Mouse (Mus musculus): Measurements from ENCODE around the gene Ap5z1. TPM values are rescaled to one million over a fixed set of nuclear protein-coding genes. Genes with fewer than 3 reads are reported as not detected.

Ap5z1 gene
- polyA plus RNA-seq, 1 experiment from 2014 or later, result 11.8 TPM

- Histone ChIP-seq H3K27me3 (no peaks in the 10 kb centered on the region), H3K4me1 (peaks cover 17% of the 10 kb centered on the region), H3K9ac (no peak overlapping the region), H3K27ac (replicated peaks) (no peak overlapping the region), H3K36me3 (peaks cover 12% of the 10 kb centered on the region), H3K4me2 (replicated peaks) (no peak overlapping the region), H3K4me3 (replicated peaks) (no peak overlapping the region), H3K9me3 (replicated peaks) (no peaks in the 10 kb centered on the region)
- WGBS, result 66% methylated on average over 7 of the region's 7 CpGs
- ATAC-seq (ENCODE audit: insufficient number of reproducible peaks, low FRiP score, low TSS enrichment, low read depth), result no peak
These were observed 11.9 kb downstream of the Ap5z1 start for GRCm38 (mm10) chr5:142475669-142476068.

- no peak for ATAC-seq (ENCODE audit: insufficient number of reproducible peaks, low FRiP score, low TSS enrichment, low read depth)
- H3K27ac ChIP-seq (replicated peaks), result no peak overlapping the region
- 81% methylated on average over 12 of the region's 12 CpGs for WGBS
- no peaks in the 10 kb centered on the region for H3K27me3 ChIP-seq
- peaks cover 26% of the 10 kb centered on the region for H3K4me1 ChIP-seq
- H3K9ac ChIP-seq, result no peak overlapping the region
- H3K4me3 ChIP-seq (replicated peaks), result no peak overlapping the region
- H3K9me3 ChIP-seq (replicated peaks), result no peaks in the 10 kb centered on the region
- H3K4me2 ChIP-seq (replicated peaks), result no peak overlapping the region
- H3K36me3 ChIP-seq, result peaks cover 7% of the 10 kb centered on the region
These were observed 13.6 kb downstream of the Ap5z1 start for GRCm38 (mm10) chr5:142477346-142477745.

GRCm38 (mm10) chr5:142477866-142478615 is 14.3 kb downstream of the Ap5z1 start:
- no peak overlapping the region for H3K27ac ChIP-seq (replicated peaks)
- 87% methylated on average over 5 of the region's 5 CpGs for WGBS
- H3K9me3 ChIP-seq (replicated peaks), result no peaks in the 10 kb centered on the region

DNA sequence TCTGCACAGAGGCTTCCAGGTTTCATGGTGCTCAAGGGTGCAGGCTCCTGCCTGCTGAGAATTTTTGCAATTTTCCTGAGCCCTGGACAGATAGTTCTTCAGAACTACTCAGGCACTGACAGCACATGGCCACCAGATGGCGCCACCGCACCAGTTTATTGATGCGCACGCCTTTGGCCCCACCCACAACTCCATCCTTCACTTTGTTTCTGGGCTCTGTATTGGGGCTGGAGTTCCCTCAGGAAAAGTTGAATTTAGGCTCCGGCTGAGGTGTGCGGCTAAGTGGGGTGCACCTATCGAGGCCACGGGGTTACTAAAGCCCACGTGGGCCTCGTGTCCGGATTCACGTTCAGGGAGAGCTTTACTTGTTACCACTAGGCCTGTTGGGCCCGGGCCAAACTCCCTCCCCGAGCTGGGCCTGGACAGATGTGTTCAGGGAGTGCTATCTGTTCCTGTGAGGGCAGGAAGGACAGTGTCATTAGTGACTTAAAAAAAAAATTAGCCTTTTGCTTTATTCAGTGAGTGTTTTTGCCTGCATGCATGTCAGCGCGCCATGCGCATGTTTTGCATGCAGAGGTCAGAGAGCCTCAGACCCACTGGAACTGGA is 15.2 kb downstream of the Ap5z1 start:
- H3K4me3 ChIP-seq (replicated peaks), result peak overlapping the region; percentile 20; the same call in 1 of the 2 replicates
- no peaks in the 10 kb centered on the region for H3K9me3 ChIP-seq (replicated peaks)
- H3K4me1 ChIP-seq, result peaks cover 26% of the 10 kb centered on the region
- 28% methylated on average over 17 of the region's 17 CpGs for WGBS
- H3K27me3 ChIP-seq, result no peaks in the 10 kb centered on the region
- H3K36me3 ChIP-seq, result peaks cover 5% of the 10 kb centered on the region; the same call in 1 of the 2 replicates
- no peak for ATAC-seq (ENCODE audit: insufficient number of reproducible peaks, low FRiP score, low TSS enrichment, low read depth)
- H3K4me2 ChIP-seq (replicated peaks), result peak overlapping the region; percentile 44
- H3K9ac ChIP-seq, result no peak overlapping the region
- H3K27ac ChIP-seq (replicated peaks), result peak overlapping the region; percentile 55; the same call in 1 of the 2 replicates

More at GRCm38 (mm10) chr5:142477866-142478615, 14.3 kb downstream of the Ap5z1 start:
- peaks cover 26% of the 10 kb centered on the region for H3K4me1 ChIP-seq
- H3K9ac ChIP-seq, result no peak overlapping the region
- H3K4me3 ChIP-seq (replicated peaks), result no peak overlapping the region
- peaks cover 5% of the 10 kb centered on the region; the same call in 1 of the 2 replicates for H3K36me3 ChIP-seq
- no peaks in the 10 kb centered on the region for H3K27me3 ChIP-seq
- no peak overlapping the region for H3K4me2 ChIP-seq (replicated peaks)
- ATAC-seq (ENCODE audit: insufficient number of reproducible peaks, low FRiP score, low TSS enrichment, low read depth), result no peak

GRCm38 (mm10) chr5:142482512-142482911 is 18.8 kb downstream of the Ap5z1 start:
- Histone ChIP-seq H3K27me3 (no peaks in the 10 kb centered on the region), H3K4me3 (replicated peaks) (no peak overlapping the region), H3K27ac (replicated peaks) (no peak overlapping the region), H3K9ac (no peak overlapping the region), H3K36me3 (no peaks in the 10 kb centered on the region), H3K4me2 (replicated peaks) (no peak overlapping the region), H3K4me1 (peaks cover 26% of the 10 kb centered on the region), H3K9me3 (replicated peaks) (no peaks in the 10 kb centered on the region)
- ATAC-seq (ENCODE audit: insufficient number of reproducible peaks, low FRiP score, low TSS enrichment, low read depth), result no peak
- 69% methylated on average over 2 of the region's 2 CpGs for WGBS

- Histone ChIP-seq H3K4me3 (replicated peaks) (no peak overlapping the region), H3K4me1 (peaks cover 25% of the 10 kb centered on the region), H3K27ac (replicated peaks) (no peak overlapping the region), H3K4me2 (replicated peaks) (no peak overlapping the region), H3K27me3 (no peaks in the 10 kb centered on the region), H3K36me3 (no peaks in the 10 kb centered on the region), H3K9me3 (replicated peaks) (no peaks in the 10 kb centered on the region), H3K9ac (no peak overlapping the region)
- 92% methylated on average over 5 of the region's 5 CpGs for WGBS
- no peak for ATAC-seq (ENCODE audit: insufficient number of reproducible peaks, low FRiP score, low TSS enrichment, low read depth)
These were observed 19.8 kb downstream of the Ap5z1 start for GRCm38 (mm10) chr5:142483581-142483980.

DNA sequence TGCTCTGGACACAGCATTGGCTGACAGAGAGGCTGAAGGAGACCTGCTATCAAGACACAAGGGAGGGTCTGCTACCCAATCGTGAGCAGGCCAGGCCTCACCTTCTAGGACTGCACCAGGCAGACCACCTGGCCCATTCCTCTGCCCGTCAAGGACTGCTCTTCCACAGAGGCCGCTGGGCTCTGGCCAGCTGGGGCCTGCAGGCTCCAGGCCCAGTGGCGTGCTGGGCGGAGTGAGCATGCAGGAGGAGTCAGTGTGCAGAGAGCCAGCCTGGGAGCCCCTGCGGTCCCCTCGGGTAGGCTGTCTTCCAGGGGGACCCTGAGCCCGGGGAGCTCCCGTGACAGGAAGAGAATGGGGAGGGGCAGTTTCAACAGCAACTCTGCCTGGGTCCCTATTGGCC is 22.9 kb downstream of the Ap5z1 start:
- H3K27me3 ChIP-seq, result no peaks in the 10 kb centered on the region
- 57% methylated on average over 9 of the region's 9 CpGs for WGBS
- no peaks in the 10 kb centered on the region for H3K36me3 ChIP-seq
- H3K4me1 ChIP-seq, result 0 out of 2 replicates have a peak, but pooled peaks cover 3% of the 10 kb centered on the region
- peak; percentile 9; the same call in 1 of the 2 replicates for ATAC-seq (ENCODE audit: insufficient number of reproducible peaks, low FRiP score, low TSS enrichment, low read depth)
- H3K4me2 ChIP-seq (replicated peaks), result no peak overlapping the region
- H3K9ac ChIP-seq, result no peak overlapping the region
- no peak overlapping the region for H3K27ac ChIP-seq (replicated peaks)
- no peak overlapping the region for H3K4me3 ChIP-seq (replicated peaks)
- no peaks in the 10 kb centered on the region for H3K9me3 ChIP-seq (replicated peaks)

- Histone ChIP-seq H3K4me1 (no peaks in the 10 kb centered on the region), H3K9ac (no peak overlapping the region), H3K27me3 (no peaks in the 10 kb centered on the region), H3K36me3 (no peaks in the 10 kb centered on the region), H3K27ac (replicated peaks) (no peak overlapping the region), H3K9me3 (replicated peaks) (no peaks in the 10 kb centered on the region), H3K4me2 (replicated peaks) (no peak overlapping the region), H3K4me3 (replicated peaks) (no peak overlapping the region)
- WGBS, result 57% methylated on average over 9 of the region's 9 CpGs
- no peak for ATAC-seq (ENCODE audit: insufficient number of reproducible peaks, low FRiP score, low TSS enrichment, low read depth)
These were observed 26.4 kb downstream of the Ap5z1 start for GRCm38 (mm10) chr5:142489955-142490707.

DNA sequence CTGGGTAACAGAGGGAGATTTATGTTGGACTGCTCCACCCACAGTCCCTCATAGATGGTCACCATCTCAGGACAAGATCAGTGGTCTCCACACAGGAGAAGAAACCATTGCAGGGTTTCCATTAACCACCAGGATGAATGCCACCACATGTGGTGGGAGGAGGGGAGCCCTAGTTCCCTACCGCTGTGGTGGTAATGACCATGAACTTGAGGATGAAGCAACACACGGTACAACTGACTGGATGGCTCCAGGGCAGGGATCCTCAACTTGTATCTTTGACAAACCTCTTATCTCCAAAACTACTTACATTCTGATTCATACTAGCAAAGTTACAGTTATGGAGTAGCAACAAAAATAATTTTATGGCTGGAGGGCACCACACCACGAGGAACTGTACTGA is 29.6 kb downstream of the Ap5z1 start:
- H3K9me3 ChIP-seq (replicated peaks), result no peaks in the 10 kb centered on the region
- H3K4me1 ChIP-seq, result no peaks in the 10 kb centered on the region
- no peak overlapping the region for H3K4me3 ChIP-seq (replicated peaks)
- no peak overlapping the region for H3K27ac ChIP-seq (replicated peaks)
- no peak overlapping the region for H3K9ac ChIP-seq
- no peaks in the 10 kb centered on the region for H3K36me3 ChIP-seq
- ATAC-seq (ENCODE audit: insufficient number of reproducible peaks, low FRiP score, low TSS enrichment, low read depth), result no peak
- no peaks in the 10 kb centered on the region for H3K27me3 ChIP-seq
- WGBS, result 59% methylated on average over 3 of the region's 3 CpGs
- H3K4me2 ChIP-seq (replicated peaks), result no peak overlapping the region

DNA sequence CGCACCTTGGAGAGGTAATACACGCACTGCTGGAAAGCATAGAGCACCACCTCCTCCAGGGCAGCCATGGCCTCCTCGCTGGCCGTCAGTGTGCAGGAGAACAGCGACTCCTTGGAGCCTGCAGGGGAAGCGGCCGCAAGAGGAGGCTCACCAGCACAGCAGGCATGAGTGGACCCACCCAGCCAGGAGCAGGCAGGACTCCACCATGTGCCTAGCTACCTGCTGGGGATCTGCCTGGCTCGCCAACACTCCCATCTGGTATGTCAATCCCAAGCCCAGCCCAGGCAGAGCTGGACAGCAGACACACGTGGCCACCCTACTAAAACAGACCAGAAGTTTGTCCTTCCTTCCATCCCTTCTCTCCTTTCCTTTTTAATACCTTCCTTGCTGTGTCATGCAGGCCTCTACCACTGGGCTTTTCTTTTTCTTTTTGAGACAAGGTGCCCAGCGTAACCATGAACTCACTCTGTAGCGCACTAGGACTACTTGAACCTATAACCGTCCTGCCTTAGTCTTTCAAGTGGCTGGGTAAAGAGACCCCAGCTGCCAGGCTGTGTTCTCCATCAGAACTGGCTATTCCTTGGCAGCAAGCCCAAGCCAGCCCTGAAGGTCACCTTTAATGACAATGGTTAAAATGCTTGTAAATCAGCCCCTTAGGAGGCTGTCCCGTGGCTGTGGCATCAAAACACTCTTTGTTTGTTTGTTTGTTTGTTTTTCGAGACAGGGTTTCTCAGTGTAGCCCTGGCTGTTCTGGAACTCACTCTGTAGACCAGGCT is 31.8 kb downstream of the Ap5z1 start:
- no peak for ATAC-seq (ENCODE audit: insufficient number of reproducible peaks, low FRiP score, low TSS enrichment, low read depth)
- no peak overlapping the region for H3K27ac ChIP-seq (replicated peaks)
- 54% methylated on average over 14 of the region's 14 CpGs for WGBS

More for the DNA sequence above, 31.8 kb downstream of the Ap5z1 start:
- Histone ChIP-seq H3K36me3 (no peaks in the 10 kb centered on the region), H3K4me2 (replicated peaks) (no peak overlapping the region), H3K4me3 (replicated peaks) (no peak overlapping the region), H3K4me1 (peaks cover 6% of the 10 kb centered on the region; the same call in 1 of the 2 replicates), H3K9ac (no peak overlapping the region), H3K9me3 (replicated peaks) (no peaks in the 10 kb centered on the region), H3K27me3 (no peaks in the 10 kb centered on the region)
